Mouse (Mus musculus) layer of hippocampus, postnatal 14 days (tissue): ENCODE results near the gene Cyb561a3. TPM values are rescaled to one million over a fixed set of nuclear protein-coding genes. Genes with fewer than 3 reads are reported as not detected.

Source experiments
- total RNA-seq, 2 experiments: library from RNA; stranded (reverse); gene quantifications; 2 replicates each; pipeline ENCODE4 v1.2.3; 2021

Cyb561a3 gene
- total RNA-seq, 2 experiments from 2014 or later, result 13.0 to 13.9 TPM

Other genes with a start within 250 kb of the Cyb561a3 start
- gene Syt7, start 188.1 kb upstream of the Cyb561a3 start, total RNA-seq, result 100 to 1,000 TPM; 277 to 282 TPM
- gene Lrrc10b, start 119.7 kb upstream of the Cyb561a3 start, total RNA-seq, result 10 to 100 TPM; 58.7 to 58.9 TPM
- gene Ppp1r32, start 94.2 kb upstream of the Cyb561a3 start, total RNA-seq, result 1 to 10 TPM; 1.5 to 1.6 TPM
- gene Cpsf7, start 51.9 kb upstream of the Cyb561a3 start, total RNA-seq, result 10 to 100 TPM; 63.5 to 71.9 TPM
- 10 to 100 TPM; 57.6 to 62.0 TPM for gene Sdhaf2, start 51.0 kb upstream of the Cyb561a3 start, total RNA-seq
- 10 to 100 TPM; 10.1 to 11.8 TPM for gene Tmem216, start 20.9 kb upstream of the Cyb561a3 start, total RNA-seq
- gene Tmem138, start 190 bp downstream of the Cyb561a3 start, total RNA-seq, result 10 to 100 TPM; 12.4 to 12.6 TPM
- gene Ddb1, start 28.2 kb downstream of the Cyb561a3 start, total RNA-seq, result 100 to 1,000 TPM; 202 to 215 TPM
- gene Tkfc, start 28.5 kb downstream of the Cyb561a3 start, total RNA-seq, result 10 to 100 TPM; 21.7 to 24.4 TPM
- under 1 TPM; 0.60 to 0.91 TPM for gene Vwce, start 57.0 kb downstream of the Cyb561a3 start, total RNA-seq
- not detected for gene Pga5, start 100.9 kb downstream of the Cyb561a3 start, total RNA-seq
- gene Vps37c, start 111.6 kb downstream of the Cyb561a3 start, total RNA-seq, result 10 to 100 TPM; 25.1 to 26.6 TPM
- under 1 TPM in 1 of 2 experiments, not detected in 1; 0.19 TPM for gene Cd5, start 161.8 kb downstream of the Cyb561a3 start, total RNA-seq